In the genomic region with DNA sequence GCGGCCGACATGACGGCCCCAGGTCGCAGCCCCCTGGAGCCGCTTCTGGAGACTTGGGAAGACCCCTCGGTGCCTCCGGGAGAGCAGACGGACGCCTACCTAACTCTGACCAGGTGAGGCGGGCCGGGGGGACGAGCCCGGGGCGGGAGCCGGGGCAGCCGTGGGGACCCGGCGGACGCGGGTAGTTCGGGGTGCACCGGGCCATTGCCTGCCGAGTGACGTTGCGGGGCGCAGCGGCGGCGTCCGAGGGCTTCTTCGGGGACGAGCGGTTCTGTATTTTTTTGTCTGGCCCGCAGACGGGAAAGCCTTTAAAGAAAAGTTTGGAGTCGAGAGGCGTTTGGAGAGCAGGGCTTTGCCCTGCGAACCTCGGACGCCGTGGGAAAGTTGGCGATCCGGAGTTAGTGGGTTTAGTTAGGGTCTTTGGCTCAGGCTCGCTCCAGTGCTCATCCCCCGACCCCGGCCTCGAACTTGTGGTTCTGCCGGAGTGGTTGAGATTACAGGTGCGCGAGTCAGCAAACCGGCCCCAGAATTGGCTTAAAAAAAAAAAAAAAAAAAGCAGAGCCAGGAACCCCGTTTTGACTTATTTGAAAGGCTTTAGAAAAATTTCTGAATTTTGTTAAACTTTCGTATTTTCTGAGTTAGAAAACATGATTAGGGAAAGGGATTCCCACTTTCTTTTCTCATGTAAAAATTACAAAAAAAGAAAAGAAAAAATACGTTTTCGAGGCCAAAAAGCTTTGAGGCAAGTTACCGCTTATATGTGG, we compare ENCODE assay signal across 8 mouse cellular contexts. TPM values are rescaled to one million over a fixed set of nuclear protein-coding genes. Genes with fewer than 3 reads are reported as not detected.
A peak's percentile ranks its signal among the peaks of the same experiment; 100 is the strongest.
DNase-seq lines count a peak whose midpoint lies in the region; ATAC-seq and TF ChIP-seq lines count a peak whose summit lies in the region.

No protein-coding gene starts in this region.

- DNase-seq in gastrocnemius, adult 18-20 months (ENCODE audit: low spot score) = peak; percentile 16
- no peak for DNase-seq in gastrocnemius, postnatal 25 days
- DNase-seq in ES-E14 (ENCODE audit: low read depth, low spot score) (no peak), liver (peak; percentile 52)
- DNase-seq in embryonic facial prominence, embryonic 14.5 days (ENCODE audit: low spot score) = peak; percentile 12
- DNase-seq in midbrain, embryonic 14.5 days = peak; percentile 53
- DNase-seq in thymus, postnatal 14 days = peak; percentile 60

- H3K27ac ChIP-seq in ES-E14 (ENCODE audit: insufficient read depth, low read depth, low read length, poor library complexity, severe bottlenecking) = peak overlapping the region; percentile 100
- H3K27ac ChIP-seq in embryonic facial prominence, embryonic 14.5 days (replicated peaks; ENCODE audit: low read depth, low read length) = peak overlapping the region; percentile 86
- H3K27ac ChIP-seq in heart, embryonic 15.5 days = peak overlapping the region; percentile 88
- H3K27ac ChIP-seq in midbrain, embryonic 14.5 days (replicated peaks; ENCODE audit: low read depth, low read length) = peak overlapping the region; percentile 80

- H3K4me1 ChIP-seq in ES-E14 (ENCODE audit: control insufficient read depth in 2 of 2, insufficient read depth in 2 of 2, low read length in 2 of 2, poor library complexity in 1 of 2) = peaks cover 8 to 11% of the 10 kb centered on the region in 2 experiments; a peak in 3 of 4 replicates
- H3K4me1 ChIP-seq in embryonic facial prominence, embryonic 14.5 days (ENCODE audit: control insufficient read depth, insufficient read depth, low read length) = peaks cover 7% of the 10 kb centered on the region; the same call in 1 of the 2 replicates
- H3K4me1 ChIP-seq in heart, embryonic 15.5 days (replicated peaks) = peaks cover 10% of the 10 kb centered on the region
- peaks cover 13% of the 10 kb centered on the region for H3K4me1 ChIP-seq in midbrain, embryonic 14.5 days (ENCODE audit: control insufficient read depth, insufficient read depth, low read length)

- 2% methylated on average over 31 of the region's 56 CpGs for WGBS in embryonic facial prominence, embryonic 14.5 days
- 2% methylated on average over 56 of the region's 56 CpGs for WGBS in heart, embryonic 15.5 days
- 2% methylated on average over 56 of the region's 56 CpGs for WGBS in midbrain, embryonic 14.5 days

- in situ Hi-C loops in ES-E14 (cut with MboI; ENCODE audit: low sequenced_read_pairs in 2 of 2, unreplicated experiment in 2 of 2) = no loop called here

- peak overlapping the region; percentile 99 for H3K9ac ChIP-seq in ES-E14 (ENCODE audit: insufficient read depth, low read depth, low read length, poor library complexity, severe bottlenecking)
- peak overlapping the region; percentile 97 for H3K9ac ChIP-seq in embryonic facial prominence, embryonic 14.5 days (ENCODE audit: low read depth, low read length)
- peak overlapping the region; percentile 97 for H3K9ac ChIP-seq in heart, embryonic 15.5 days
- H3K9ac ChIP-seq in midbrain, embryonic 14.5 days (replicated peaks; ENCODE audit: low read length) = peak overlapping the region; percentile 77

- H3K36me3 ChIP-seq in ES-E14 (ENCODE audit: control insufficient read depth, insufficient read depth, low read length, poor library complexity, severe bottlenecking) = peaks cover 9% of the 10 kb centered on the region
- peaks cover 32% of the 10 kb centered on the region for H3K36me3 ChIP-seq in embryonic facial prominence, embryonic 14.5 days (ENCODE audit: control insufficient read depth, insufficient read depth, low read length)
- H3K36me3 ChIP-seq in heart, embryonic 15.5 days = peaks cover 13% of the 10 kb centered on the region
- peaks cover 14% of the 10 kb centered on the region for H3K36me3 ChIP-seq in midbrain, embryonic 14.5 days (ENCODE audit: control insufficient read depth, insufficient read depth, low read length)

- no peaks in the 10 kb centered on the region for H3K9me3 ChIP-seq in ES-E14 (ENCODE audit: control insufficient read depth, insufficient read depth, low read depth, low read length)
- H3K9me3 ChIP-seq in embryonic facial prominence, embryonic 14.5 days (ENCODE audit: control insufficient read depth, low read length) = no peaks in the 10 kb centered on the region
- no peaks in the 10 kb centered on the region for H3K9me3 ChIP-seq in heart, embryonic 15.5 days (replicated peaks)
- H3K9me3 ChIP-seq in midbrain, embryonic 14.5 days (ENCODE audit: control insufficient read depth, low read length) = no peaks in the 10 kb centered on the region

- peak overlapping the region; percentile 69 for H3K4me2 ChIP-seq in embryonic facial prominence, embryonic 14.5 days (ENCODE audit: low read depth, low read length)
- peak overlapping the region; percentile 79 for H3K4me2 ChIP-seq in heart, embryonic 15.5 days
- peak overlapping the region; percentile 74 for H3K4me2 ChIP-seq in midbrain, embryonic 14.5 days (ENCODE audit: low read length)

- no peak; the same call in 1 of the 2 replicates for ATAC-seq in embryonic facial prominence, embryonic 14.5 days (ENCODE audit: low read depth)
- peak; percentile 51 for ATAC-seq in heart, embryonic 15.5 days (replicated peaks; ENCODE audit: insufficient number of reproducible peaks, insufficient read depth, low FRiP score, low read depth)
- peak; percentile 53 for ATAC-seq in midbrain, embryonic 14.5 days (ENCODE audit: low FRiP score, low TSS enrichment)

- H3K27me3 ChIP-seq in embryonic facial prominence, embryonic 14.5 days (replicated peaks; ENCODE audit: control insufficient read depth, insufficient read depth, low read length) = no peaks in the 10 kb centered on the region
- no peaks in the 10 kb centered on the region for H3K27me3 ChIP-seq in heart, embryonic 15.5 days
- no peaks in the 10 kb centered on the region for H3K27me3 ChIP-seq in midbrain, embryonic 14.5 days (ENCODE audit: control insufficient read depth, insufficient read depth, low read length)

- H3K4me3 ChIP-seq in ES-E14 (ENCODE audit: insufficient read depth in 1 of 2, low read depth in 1 of 2, low read length in 2 of 2, poor library complexity in 1 of 2, severe bottlenecking in 1 of 2) = peak overlapping the region; percentile 95 to 96
- H3K4me3 ChIP-seq in embryonic facial prominence, embryonic 14.5 days (ENCODE audit: low read depth, low read length) = peak overlapping the region; percentile 98
- peak overlapping the region; percentile 100 for H3K4me3 ChIP-seq in heart, embryonic 15.5 days
- peak overlapping the region; percentile 97 for H3K4me3 ChIP-seq in midbrain, embryonic 14.5 days (replicated peaks; ENCODE audit: low read depth, low read length)

TF ChIP-seq in ES-E14, 5 proteins besides CTCF, POLR2A, EP300 and RAD21:
- no peak for TF ChIP-seq HCFC1 (IDR thresholded peaks at IDR 0.05; ENCODE audit: borderline replicate concordance, insufficient read depth, low read length)
- TF ChIP-seq ZNF384 (IDR thresholded peaks at IDR 0.05; ENCODE audit: low read depth, low read length) = peak; percentile 66; the same call in 1 of the 2 replicates
TF ChIP-seq in ES-E14: peak in this region for 1.

RNA-seq across cellular contexts. Expression of a gene that starts 0.7 kb away (rescaled TPM):
- total RNA-seq in gastrocnemius, adult 18-20 months (2021) = 10 to 100 TPM; 11.1 to 11.8 TPM
- 10 to 100 TPM in 1 of 2 experiments, 1 to 10 TPM in 1; 9.0 to 10.4 TPM for total RNA-seq in gastrocnemius, postnatal 25 days (2021)
- 223 and 245 TPM in 2 replicates for total RNA-seq in ES-E14 (2012; rRNA removed)
- 35.7 and 38.8 TPM in 2 replicates for polyA plus RNA-seq in embryonic facial prominence, embryonic 14.5 days (2014; fragmentation: Nextera tagmentation; extraction: Ambion mirVana)
- 16.3 and 20.2 TPM in 2 replicates for polyA plus RNA-seq in heart, embryonic 15.5 days (2015; fragmentation: Nextera tagmentation; extraction: Ambion mirVana)
- 28.5 and 34.2 TPM in 2 replicates for polyA plus RNA-seq in midbrain, embryonic 14.5 days (2014; fragmentation: Nextera tagmentation; extraction: Ambion mirVana)

RNA-seq across cellular contexts. Expression of a gene that starts 35.5 kb away (rescaled TPM):
- 1 to 10 TPM in 1 of 2 experiments, under 1 TPM in 1; 0.48 to 1.5 TPM for total RNA-seq in gastrocnemius, adult 18-20 months (2021)
- total RNA-seq in gastrocnemius, postnatal 25 days (2021) = 1 to 10 TPM; 1.2 to 1.8 TPM
- 2.0 and 4.3 TPM in 2 replicates for total RNA-seq in ES-E14 (2012; rRNA removed)
- polyA plus RNA-seq in embryonic facial prominence, embryonic 14.5 days (2014; fragmentation: Nextera tagmentation; extraction: Ambion mirVana) = 22.7 and 23.4 TPM in 2 replicates
- 3.7 and 4.3 TPM in 2 replicates for polyA plus RNA-seq in heart, embryonic 15.5 days (2015; fragmentation: Nextera tagmentation; extraction: Ambion mirVana)
- polyA plus RNA-seq in midbrain, embryonic 14.5 days (2014; fragmentation: Nextera tagmentation; extraction: Ambion mirVana) = 2.7 and 3.9 TPM in 2 replicates

Comparison
In these comparisons a context has a peak if more than half of its experiments do, and no peak if none do; other contexts are left out.
1. DNase-seq: peak in gastrocnemius, adult 18-20 months (single experiment), embryonic facial prominence, embryonic 14.5 days (single experiment), liver (single experiment), midbrain, embryonic 14.5 days (single experiment) and thymus, postnatal 14 days (single experiment); none in gastrocnemius, postnatal 25 days (single experiment) and ES-E14 (single experiment).
2. RNA of a gene that starts 0.7 kb away (total RNA-seq): 223 to 245 TPM in ES-E14; 11.1 to 11.8 TPM in gastrocnemius, adult 18-20 months and 9.0 to 10.4 TPM in gastrocnemius, postnatal 25 days; every median in the first group is over 10 times any median in the second.
3. Peak in every context shown above with its lines, with median percentiles within 50 percentile points of each other: H3K27ac ChIP-seq, H3K4me3 ChIP-seq, H3K9ac ChIP-seq and H3K4me2 ChIP-seq.